In the genomic region with DNA sequence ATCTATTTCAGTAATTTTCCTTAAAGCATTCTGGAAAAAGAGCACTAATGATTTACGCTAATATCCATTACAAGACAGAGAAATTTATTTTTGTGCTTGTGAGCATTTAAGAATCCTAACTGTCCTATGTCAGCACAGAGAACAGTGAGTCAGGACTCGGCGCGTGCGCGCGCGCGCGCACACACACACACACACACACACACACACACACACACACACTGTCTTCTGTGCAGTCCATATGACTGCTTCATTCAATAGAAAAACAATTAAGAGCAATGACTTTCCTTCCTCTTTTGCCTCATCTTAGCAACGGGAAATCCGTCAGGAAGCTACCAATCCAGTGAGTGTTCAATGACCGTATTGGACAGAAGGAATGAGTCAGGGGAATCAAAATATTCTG, we compare ENCODE assay signal across 18 mouse cellular contexts.
"Had no signal": no experiment of that assay in that cellular context is flagged by ENCODE, and none has a peak within 500 bp of the region (broad histone marks: within the 10 kb centered on the region; RNA-seq: fewer than 3 reads in every experiment).

No protein-coding gene starts in this region.

- H3K4me1 ChIP-seq: midbrain, embryonic 10.5 days; midbrain, embryonic 12.5 days; neural tube, embryonic 12.5 days; stomach, embryonic 15.5 days had no signal

- ATAC-seq: midbrain, embryonic 16.5 days had no signal

- H3K9ac ChIP-seq: liver, embryonic 14.5 days; lung, embryonic 14.5 days; midbrain, embryonic 12.5 days; neural tube, embryonic 12.5 days; stomach, embryonic 15.5 days had no signal

- H3K4me2 ChIP-seq: lung, embryonic 14.5 days; midbrain, embryonic 12.5 days; neural tube, embryonic 12.5 days; stomach, embryonic 15.5 days had no signal

- H3K27ac ChIP-seq: liver, embryonic 14.5 days; midbrain, embryonic 10.5 days; midbrain, embryonic 12.5 days; neural tube, embryonic 12.5 days; stomach, embryonic 15.5 days; stomach, postnatal 0 days had no signal

- DNase-seq: lung, adult 18-20 months; lung, embryonic 14.5 days; lung, postnatal 10 days; lung, postnatal 4 days; midbrain, embryonic 14.5 days; retina, postnatal 1 day; right cerebral cortex, postnatal 14 days; thymus, adult 2 months; thymus, postnatal 25 days; thymus, postnatal 4 days had no signal

- H3K36me3 ChIP-seq: midbrain, embryonic 10.5 days; midbrain, embryonic 12.5 days; neural tube, embryonic 12.5 days; stomach, embryonic 15.5 days had no signal

- H3K9me3 ChIP-seq: midbrain, embryonic 10.5 days; midbrain, embryonic 12.5 days; neural tube, embryonic 12.5 days; stomach, embryonic 15.5 days had no signal

- H3K27me3 ChIP-seq: midbrain, embryonic 12.5 days; neural tube, embryonic 12.5 days; stomach, embryonic 15.5 days had no signal

- H3K4me3 ChIP-seq: midbrain, embryonic 10.5 days; midbrain, embryonic 12.5 days; myocyte; neural tube, embryonic 12.5 days; stomach, embryonic 15.5 days had no signal
